In the genomic region with DNA sequence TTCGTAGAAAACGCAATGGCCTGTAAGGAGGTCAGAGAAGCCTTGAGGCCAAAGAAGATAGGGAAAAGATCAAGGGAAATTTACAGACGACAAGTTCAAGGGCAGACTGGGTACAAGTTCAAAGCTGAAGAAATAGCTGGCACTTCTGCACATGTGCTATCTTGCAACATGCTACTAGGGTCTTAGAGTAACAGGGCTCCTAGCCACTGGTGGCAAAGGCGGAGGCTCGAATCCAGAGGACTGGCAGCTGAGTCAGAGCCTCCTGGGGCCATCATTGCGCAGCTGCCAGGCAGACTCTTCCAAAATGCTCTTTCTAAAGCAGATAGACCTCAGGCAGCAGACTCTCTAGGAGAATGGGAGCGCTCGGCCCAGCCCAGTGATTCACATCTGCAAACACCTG, we compare ENCODE assay signal across 19 mouse cellular contexts. TPM values are rescaled to one million over a fixed set of nuclear protein-coding genes. Genes with fewer than 3 reads are reported as not detected.
DNase-seq lines count a peak whose midpoint lies in the region; ATAC-seq and TF ChIP-seq lines count a peak whose summit lies in the region.
"Had no signal": no experiment of that assay in that cellular context is flagged by ENCODE, and none has a peak within 500 bp of the region (broad histone marks: within the 10 kb centered on the region; RNA-seq: fewer than 3 reads in every experiment).

No protein-coding gene starts in this region.

- peaks cover 27% of the 10 kb centered on the region for H3K36me3 ChIP-seq in liver, embryonic 14.5 days (replicated peaks; ENCODE audit: control insufficient read depth, insufficient read depth, low read depth)
- no peaks in the 10 kb centered on the region for H3K36me3 ChIP-seq in hindbrain, embryonic 13.5 days
- H3K36me3 ChIP-seq: kidney, embryonic 15.5 days; limb, embryonic 15.5 days; midbrain, embryonic 12.5 days had no signal

- WGBS in liver, embryonic 14.5 days (ENCODE audit: insufficient replicate concordance), result 84% methylated on average over 8 of the region's 8 CpGs
- WGBS in hindbrain, embryonic 13.5 days, result 90% methylated on average over 8 of the region's 8 CpGs

- H3K4me1 ChIP-seq in liver, embryonic 14.5 days (replicated peaks; ENCODE audit: control insufficient read depth in 2 of 2, insufficient read depth in 2 of 2, low read length in 1 of 2), result peaks cover 80 to 91% of the 10 kb centered on the region in 2 experiments
- H3K4me1 ChIP-seq in hindbrain, embryonic 13.5 days (replicated peaks), result peaks cover 5% of the 10 kb centered on the region; the same call in 1 of the 2 replicates
- H3K4me1 ChIP-seq: forebrain, embryonic 13.5 days had no signal

- H3K9me3 ChIP-seq in liver, embryonic 14.5 days (ENCODE audit: control insufficient read depth, low read length), result no peaks in the 10 kb centered on the region
- H3K9me3 ChIP-seq in hindbrain, embryonic 13.5 days, result no peaks in the 10 kb centered on the region
- H3K9me3 ChIP-seq: forebrain, embryonic 13.5 days; kidney, embryonic 15.5 days; limb, embryonic 15.5 days; midbrain, embryonic 12.5 days had no signal

- no peaks in the 10 kb centered on the region for H3K27me3 ChIP-seq in liver, embryonic 14.5 days (ENCODE audit: control insufficient read depth, insufficient read depth, low read length)
- no peaks in the 10 kb centered on the region for H3K27me3 ChIP-seq in hindbrain, embryonic 13.5 days
- H3K27me3 ChIP-seq: CH12.LX; forebrain, embryonic 13.5 days; kidney, embryonic 15.5 days; limb, embryonic 15.5 days; midbrain, embryonic 12.5 days had no signal

- H3K4me3 ChIP-seq in liver, embryonic 14.5 days (ENCODE audit: insufficient read depth in 1 of 2, low read depth in 2 of 2, low read length in 2 of 2), result no peak overlapping the region
- H3K4me3 ChIP-seq in hindbrain, embryonic 13.5 days, result no peak overlapping the region
- H3K4me3 ChIP-seq: forebrain, embryonic 13.5 days; kidney, embryonic 15.5 days; limb, embryonic 15.5 days; midbrain, embryonic 12.5 days had no signal

- H3K9ac ChIP-seq in liver, embryonic 14.5 days (replicated peaks), result no peak overlapping the region
- H3K9ac ChIP-seq in hindbrain, embryonic 13.5 days, result no peak overlapping the region
- H3K9ac ChIP-seq: forebrain, embryonic 13.5 days; kidney, embryonic 15.5 days; limb, embryonic 15.5 days; midbrain, embryonic 12.5 days had no signal

- H3K4me2 ChIP-seq in liver, embryonic 14.5 days (ENCODE audit: low read depth), result no peak overlapping the region
- H3K4me2 ChIP-seq in hindbrain, embryonic 13.5 days, result no peak overlapping the region
- H3K4me2 ChIP-seq: forebrain, embryonic 13.5 days; kidney, embryonic 15.5 days; limb, embryonic 15.5 days; midbrain, embryonic 12.5 days had no signal

- no peak for TF ChIP-seq CTCF in liver, embryonic 14.5 days (IDR thresholded peaks at IDR 0.05; ENCODE audit: low read depth)

- peak overlapping the region; percentile 98 for H3K27ac ChIP-seq in liver, embryonic 14.5 days
- H3K27ac ChIP-seq in hindbrain, embryonic 13.5 days, result no peak overlapping the region
- H3K27ac ChIP-seq: forebrain, embryonic 13.5 days; kidney, embryonic 15.5 days; limb, embryonic 15.5 days; midbrain, embryonic 12.5 days had no signal

- DNase-seq in lung, postnatal 25 days (ENCODE audit: low spot score), result peak; percentile 32
- no peak for DNase-seq in lung, postnatal 10 days
- peak; percentile 94 for DNase-seq in adipocyte (ENCODE audit: low spot score)
- peak; percentile 82 for DNase-seq in adrenal gland, postnatal 14 days
- DNase-seq in liver, embryonic 14.5 days (ENCODE audit: low read depth in 3 of 3, low spot score in 3 of 3), result no peak
- DNase-seq in urinary bladder, adult 18-20 months (ENCODE audit: low spot score in 2 of 2), result no peak
- no peak for DNase-seq in cerebellum, adult 9-11 months
- DNase-seq: cerebellum, adult 11 months; cerebellum, postnatal 25 days; gastrocnemius, postnatal 36 days; layer of hippocampus, postnatal 36 days; right cerebral cortex, postnatal 25 days; thymus, postnatal 36 days had no signal

- no peak for TF ChIP-seq EP300 in liver, embryonic 14.5 days (IDR thresholded peaks at IDR 0.05; ENCODE audit: low read depth)

- ATAC-seq in liver, embryonic 14.5 days (ENCODE audit: insufficient read depth), result no peak
- no peak for ATAC-seq in hindbrain, embryonic 13.5 days (ENCODE audit: low FRiP score)
- ATAC-seq: forebrain, embryonic 13.5 days had no signal

RNA-seq across cellular contexts. Expression of gene Prkar2b, which starts 48.1 kb away (rescaled TPM):
- total RNA-seq in adrenal gland, postnatal 14 days (2021), result 530 and 583 TPM in 2 replicates
- polyA plus RNA-seq in liver, embryonic 14.5 days (2012; rRNA removed), result 26.3 and 41.3 TPM in 2 replicates
- polyA plus RNA-seq in liver, embryonic 14.5 days (2014; fragmentation: Nextera tagmentation; extraction: Ambion mirVana), result 89.6 and 101 TPM in 2 replicates
- 108 and 110 TPM in 2 replicates for polyA plus RNA-seq in hindbrain, embryonic 13.5 days (2015; fragmentation: Nextera tagmentation; extraction: Ambion mirVana)

Comparison
In these comparisons a context has a peak if more than half of its experiments do, and no peak if none do; other contexts are left out.
1. DNase-seq: peak in lung, postnatal 25 days (single experiment), adipocyte (single experiment) and adrenal gland, postnatal 14 days (single experiment); none in lung, postnatal 10 days (single experiment), liver, embryonic 14.5 days (0 of 3), urinary bladder, adult 18-20 months (0 of 2) and cerebellum, adult 9-11 months (single experiment).